Mouse (Mus musculus) kidney, adult 10 weeks (tissue): ENCODE measurements around the gene 6330409D20Rik. TPM values are rescaled to one million over a fixed set of nuclear protein-coding genes. Genes with fewer than 3 reads are reported as not detected.

ENCODE experiments used
- polyA plus RNA-seq: library from polyadenylated mRNA; stranded (reverse); fragments of 350-450 nt; fragmentation: Illumina TruSeq; extraction: RNeasy Lipid Tissue Mini Kit (QIAGEN cat#74804); gene quantifications from one replicate; pipeline ENCODE4 v1.2.3, GENCODE M21; 2014; ENCODE audit warnings: low read depth, low replicate concordance

6330409D20Rik gene
- not detected for polyA plus RNA-seq

DNA sequence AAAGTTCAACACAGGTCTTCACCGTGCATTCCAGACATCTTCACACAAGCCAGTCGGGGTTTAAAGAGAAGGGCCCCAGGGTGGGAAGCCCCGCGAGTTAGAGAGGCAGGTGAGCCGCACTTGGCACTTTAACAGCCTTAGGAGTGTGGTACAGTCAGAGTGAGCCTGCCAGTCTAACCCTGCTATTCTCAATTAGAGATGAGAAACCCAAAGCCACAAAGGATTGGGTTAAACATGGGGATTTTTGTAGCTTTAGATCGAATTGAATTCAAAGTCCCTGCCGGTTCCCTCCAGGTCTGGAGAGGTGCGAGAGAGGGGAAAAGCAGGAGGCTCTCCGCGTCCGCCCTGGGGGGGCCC is at the start of gene 6330409D20Rik:
Gene 6330409D20Rik, minus strand, starts transcription at position 101 of the 357 bp plus-strand sequence.

DNA sequence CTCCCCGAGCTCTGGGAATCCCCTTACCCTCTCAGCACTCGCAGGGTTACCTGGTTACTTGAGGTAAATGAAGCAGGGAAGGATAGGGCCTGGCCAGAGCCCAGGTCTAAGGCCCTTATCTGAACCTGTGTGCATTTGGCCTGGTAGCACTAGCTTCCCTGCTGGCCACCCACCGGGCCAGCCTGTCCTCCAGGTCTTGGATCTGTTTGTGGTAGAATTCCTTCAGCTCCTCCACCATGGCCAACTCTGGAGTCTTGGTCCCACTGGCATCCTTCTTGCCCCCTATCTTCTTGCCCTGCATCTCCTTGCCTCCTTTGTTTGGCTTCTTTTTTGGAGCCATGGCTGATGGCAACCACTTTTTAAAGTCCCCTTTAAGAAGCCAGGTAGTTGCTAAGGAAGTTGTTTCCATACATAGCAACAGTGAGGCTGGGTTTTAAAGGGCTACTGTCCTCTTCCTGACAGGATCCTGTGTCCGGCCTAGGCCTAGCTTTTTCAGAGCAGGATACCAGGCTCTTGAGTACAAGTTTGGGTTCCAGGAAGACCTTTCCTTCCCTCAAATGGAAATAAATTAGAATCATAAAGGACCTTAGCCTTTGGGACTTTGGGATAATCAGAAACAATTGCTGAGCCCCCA is 43.3 kb upstream of the 6330409D20Rik start, which contains the start of gene Cfap157:
Gene Cfap157, minus strand, starts transcription at position 381 of the 634 bp plus-strand sequence.

DNA sequence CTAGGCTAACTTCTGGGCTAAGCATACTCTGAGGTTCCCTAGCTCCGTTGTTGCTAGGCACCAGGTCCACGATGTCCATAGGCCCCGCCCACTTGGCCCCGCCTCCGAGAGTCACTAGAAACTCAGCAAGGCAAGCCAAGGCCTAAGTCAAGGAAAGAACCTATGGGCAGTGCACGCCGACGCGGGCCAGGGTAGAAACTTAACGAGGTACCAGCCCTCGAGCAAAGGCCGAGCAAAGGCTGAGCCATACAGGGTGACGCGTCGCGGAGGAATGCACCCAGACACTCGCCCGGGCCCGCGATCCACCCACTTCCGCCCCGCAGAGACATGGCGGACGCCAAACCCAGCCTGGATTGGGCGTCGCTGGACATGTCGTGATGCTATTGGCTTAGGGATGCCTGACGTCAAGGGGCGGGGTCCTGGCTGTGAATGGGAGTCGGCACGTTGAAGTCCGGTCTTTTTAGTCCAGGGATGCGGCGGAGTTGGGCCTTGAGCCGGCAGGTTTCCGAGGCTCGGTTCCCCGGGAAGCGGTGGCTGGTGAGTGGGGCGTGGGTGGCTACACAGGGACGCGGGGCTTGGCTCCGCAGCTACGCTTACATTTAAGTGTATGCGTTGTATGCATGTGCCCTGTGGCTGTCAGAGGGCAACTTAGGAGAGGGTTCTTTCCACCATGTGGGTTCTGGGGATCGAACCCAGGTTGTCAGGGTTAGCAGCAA is 34.7 kb upstream of the 6330409D20Rik start, which contains the start of the genes Ttc16 and Ptrh1:
Gene Ttc16, minus strand, starts transcription at position 275 of the 716 bp plus-strand sequence.
Gene Ptrh1, plus strand, starts transcription at position 428 of the 716 bp plus-strand sequence.

DNA sequence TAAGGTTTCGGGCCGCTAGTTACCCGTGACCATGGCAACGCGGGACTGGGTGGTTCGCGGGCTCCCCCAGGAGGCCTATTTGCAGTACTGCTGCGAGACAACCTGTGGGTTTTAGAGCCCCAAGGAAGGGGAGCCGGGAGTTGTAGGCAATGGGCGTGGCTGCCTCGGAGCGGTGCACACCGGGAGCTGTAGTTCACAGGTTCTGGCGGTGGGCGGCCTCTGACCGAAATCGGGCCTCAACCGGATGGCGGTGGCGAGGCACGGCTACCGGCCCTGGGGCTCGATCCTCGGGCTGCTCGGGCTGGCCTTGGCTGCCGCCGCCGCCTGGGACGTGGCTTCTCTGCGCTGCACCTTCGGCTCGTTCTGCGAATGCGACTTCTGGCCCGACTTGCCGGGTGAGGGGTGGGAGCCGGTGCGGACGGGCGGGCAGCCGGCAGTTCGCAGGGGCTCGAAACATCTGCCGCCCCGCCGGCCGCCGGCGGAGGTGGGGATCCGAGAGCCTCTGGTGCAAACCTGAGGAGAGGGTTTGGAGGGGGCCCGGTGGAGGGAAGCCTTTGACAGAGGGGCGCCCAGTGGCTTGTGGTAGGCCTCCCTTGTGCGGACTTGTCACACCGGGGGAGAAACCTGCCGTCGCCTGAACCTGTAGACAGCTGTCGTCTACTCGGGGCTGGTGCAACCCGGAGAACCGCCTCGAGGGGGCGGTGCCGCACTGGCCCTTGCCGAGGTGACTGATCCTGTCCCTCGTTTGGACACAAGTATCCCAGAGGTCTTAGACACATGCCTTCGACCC is 16.4 kb upstream of the 6330409D20Rik start, which contains the start of gene Tor2a:
Gene Tor2a, plus strand, starts transcription at position 179 of the 790 bp plus-strand sequence.

DNA sequence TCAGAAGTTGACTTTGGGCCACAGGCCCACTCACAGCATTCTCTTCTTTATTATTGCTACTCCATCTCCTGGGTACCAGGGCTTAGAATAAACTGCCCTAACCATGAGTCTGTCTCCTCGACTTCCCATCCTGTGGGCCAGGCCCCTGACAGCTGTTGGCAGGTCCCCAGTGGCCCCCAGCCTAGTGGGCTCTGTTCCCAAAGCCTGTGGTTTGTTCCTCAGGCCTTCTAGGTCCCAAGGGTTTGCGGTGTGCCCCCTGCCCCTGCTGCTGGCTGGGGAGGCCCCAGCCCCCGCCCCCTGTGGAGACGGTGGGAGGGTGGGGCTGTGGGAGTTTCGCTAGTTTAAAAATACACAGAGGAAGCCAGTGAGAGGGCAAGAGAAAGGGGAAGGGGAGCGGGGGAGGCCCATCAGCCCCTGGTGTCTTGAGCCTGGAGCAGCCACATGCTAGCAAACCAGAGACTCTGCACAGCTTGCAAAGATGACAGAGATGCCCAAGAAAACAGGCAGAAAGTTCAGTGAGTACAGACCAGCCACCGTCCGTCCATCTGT is 20.1 kb downstream of the 6330409D20Rik start, which contains the start of gene Sh2d3c:
Gene Sh2d3c, plus strand, starts transcription at position 375 of the 549 bp plus-strand sequence.

DNA sequence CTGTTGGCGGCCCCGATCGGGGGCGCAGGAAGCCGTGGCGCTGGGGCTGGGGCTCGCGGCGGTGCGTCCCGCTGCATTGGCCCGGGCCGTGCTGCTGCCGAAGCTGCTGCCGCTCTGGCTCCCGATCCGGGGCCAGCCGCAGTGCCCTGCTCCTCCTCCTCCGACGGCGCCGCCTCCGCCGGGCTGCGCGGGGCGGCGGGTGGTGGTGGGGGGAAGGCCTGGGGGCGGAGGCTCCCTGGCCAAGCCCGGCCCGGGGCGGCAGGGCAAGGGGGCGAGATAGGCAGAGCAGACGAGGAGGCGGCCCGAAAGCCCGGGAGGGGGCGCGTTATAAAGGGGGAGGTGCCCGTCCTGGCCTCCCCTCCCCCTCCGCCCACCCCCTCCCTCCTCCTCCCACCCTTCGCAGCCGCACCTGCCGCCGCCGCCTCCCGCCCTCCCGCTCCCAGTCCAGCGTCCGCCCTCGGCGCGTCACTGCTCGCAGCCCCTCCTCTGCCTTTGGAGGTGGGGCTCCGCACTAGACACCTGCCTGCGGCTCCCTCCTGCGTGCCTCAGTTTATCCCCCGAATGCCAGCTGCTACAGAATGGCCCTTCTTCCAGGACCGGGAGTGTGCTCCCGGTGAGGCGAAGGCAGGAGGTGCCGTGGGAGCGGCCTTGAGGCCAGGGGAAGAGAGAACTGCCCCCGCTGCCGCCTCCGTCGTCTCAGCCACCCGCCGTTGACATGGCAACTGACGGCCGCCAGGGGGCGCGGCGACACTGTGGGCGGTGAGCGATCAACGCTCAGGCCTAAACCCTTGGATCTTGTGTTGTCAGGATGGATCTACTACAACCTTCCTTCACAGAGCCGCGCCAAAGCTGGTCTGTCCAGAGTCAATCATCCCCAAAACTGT is 27.6 kb downstream of the 6330409D20Rik start, which contains the start of gene Cdk9:
Gene Cdk9, minus strand, starts transcription at position 143 of the 884 bp plus-strand sequence.

DNA sequence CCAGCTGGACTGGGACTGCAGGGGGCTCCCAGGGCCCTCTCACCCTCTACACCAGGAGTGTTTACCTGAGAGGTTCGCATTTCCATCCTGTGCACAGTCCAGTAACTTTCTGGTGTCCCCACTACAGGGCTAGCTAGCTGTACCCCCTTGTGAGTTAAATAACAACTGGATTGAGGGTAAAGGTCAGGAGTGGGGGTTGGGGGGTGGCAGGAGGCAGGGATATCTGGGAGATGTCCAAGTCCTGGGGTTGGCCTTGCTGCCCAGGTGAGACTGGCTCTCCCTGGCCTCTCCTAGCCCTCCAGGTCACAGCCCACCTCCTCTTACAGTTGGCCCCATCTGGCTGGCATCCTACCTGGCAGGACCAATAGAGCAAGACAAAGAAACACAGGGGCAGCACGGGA is 36.8 kb downstream of the 6330409D20Rik start, which contains the start of gene Fpgs:
Gene Fpgs, minus strand, starts transcription at position 125 of the 401 bp plus-strand sequence.

Other genes starting within 250 kb of the 6330409D20Rik start
- 8.8 TPM for gene Fam102a, start 205.7 kb downstream of the 6330409D20Rik start, polyA plus RNA-seq
- 1.7 TPM for gene Dpm2, start 170.2 kb downstream of the 6330409D20Rik start, polyA plus RNA-seq
- gene Pip5kl1, start 166.2 kb downstream of the 6330409D20Rik start, polyA plus RNA-seq, result not detected
- gene 9430097D07Rik, start 165.3 kb downstream of the 6330409D20Rik start, polyA plus RNA-seq, result not detected
- gene St6galnac4, start 153.9 kb downstream of the 6330409D20Rik start, polyA plus RNA-seq, result 0.49 TPM
- 1.4 TPM for gene St6galnac6, start 141.3 kb downstream of the 6330409D20Rik start, polyA plus RNA-seq
- 3.7 TPM for gene Ak1, start 119.3 kb downstream of the 6330409D20Rik start, polyA plus RNA-seq
- 6.9 TPM for gene Eng, start 94.4 kb downstream of the 6330409D20Rik start, polyA plus RNA-seq
- 3.5 TPM for gene Fpgs, start 36.9 kb downstream of the 6330409D20Rik start, polyA plus RNA-seq
- gene Cdk9, start 27.9 kb downstream of the 6330409D20Rik start, polyA plus RNA-seq, result 42.3 TPM
- gene Sh2d3c, start 20.0 kb downstream of the 6330409D20Rik start, polyA plus RNA-seq, result not detected
- gene Tor2a, start 16.2 kb upstream of the 6330409D20Rik start, polyA plus RNA-seq, result 0.85 TPM
- gene Ttc16, start 34.6 kb upstream of the 6330409D20Rik start, polyA plus RNA-seq, result not detected
- 0.53 TPM for gene Ptrh1, start 34.8 kb upstream of the 6330409D20Rik start, polyA plus RNA-seq
- not detected for gene Cfap157, start 43.4 kb upstream of the 6330409D20Rik start, polyA plus RNA-seq
- gene Stxbp1, start 106.2 kb upstream of the 6330409D20Rik start, polyA plus RNA-seq, result 2.1 TPM
- gene Fam129b, start 135.1 kb upstream of the 6330409D20Rik start, polyA plus RNA-seq, result 1.1 TPM
- gene Rpl12, start 220.5 kb upstream of the 6330409D20Rik start, polyA plus RNA-seq, result 88.9 TPM
- gene Lrsam1, start 220.6 kb upstream of the 6330409D20Rik start, polyA plus RNA-seq, result 3.9 TPM
- gene Slc2a8, start 241.1 kb upstream of the 6330409D20Rik start, polyA plus RNA-seq, result not detected